Mouse (Mus musculus): ENCODE results near the gene 2810006K23Rik.

- TF ChIP-seq CTCF (IDR thresholded peaks at IDR 0.05; ENCODE audit: low read depth, low read length) (no peak), POLR2A (IDR thresholded peaks at IDR 0.05; ENCODE audit: extremely low read depth, insufficient read depth, low read length) (no peak)
Observed at GRCm38 (mm10) chr5:124315498-124315897, 12.4 kb upstream of the 2810006K23Rik start.
